Mouse (Mus musculus) cerebral cortex, adult 2 months (tissue): ENCODE data around the gene Bpifb4.

Experiments used
- WGBS: fragments of 180-500 bp; shearing (Covaris S2); methylation state at CpG from one replicate; pipeline ENCODE4 v1.1.7; 2018; 5-methylcytosine and 5-hydroxymethylcytosine counted together

Gene Bpifb4

GRCm38 (mm10) chr2:154005734-154006133, 67.7 kb downstream of the Bpifb4 start:
- 90% methylated on average over 4 of the region's 4 CpGs for WGBS

DNA sequence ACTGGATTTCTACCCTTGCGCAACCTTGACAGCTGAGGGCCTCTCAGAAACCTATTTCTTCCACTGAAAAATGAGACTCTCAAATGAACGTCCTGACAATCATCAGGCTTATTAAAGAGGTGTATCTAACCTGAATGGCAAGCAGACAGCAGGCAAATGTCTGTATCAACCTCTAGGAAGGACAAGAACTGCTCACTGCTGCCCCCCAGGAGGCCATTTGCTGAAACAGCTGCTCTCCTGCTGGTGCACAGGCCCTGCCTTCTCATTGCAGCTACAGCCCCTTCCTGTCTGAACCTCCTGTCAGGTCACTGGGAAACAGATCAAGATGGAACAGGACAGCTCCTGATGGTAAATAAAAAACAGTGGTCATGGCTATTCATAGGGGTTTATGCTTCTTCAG, 68.3 kb downstream of the Bpifb4 start:
- WGBS, result 86% methylated on average over 2 of the region's 2 CpGs

GRCm38 (mm10) chr2:154007381-154007780, 69.4 kb downstream of the Bpifb4 start:
- WGBS, result 81% methylated on average over 1 of the region's 1 CpGs

DNA sequence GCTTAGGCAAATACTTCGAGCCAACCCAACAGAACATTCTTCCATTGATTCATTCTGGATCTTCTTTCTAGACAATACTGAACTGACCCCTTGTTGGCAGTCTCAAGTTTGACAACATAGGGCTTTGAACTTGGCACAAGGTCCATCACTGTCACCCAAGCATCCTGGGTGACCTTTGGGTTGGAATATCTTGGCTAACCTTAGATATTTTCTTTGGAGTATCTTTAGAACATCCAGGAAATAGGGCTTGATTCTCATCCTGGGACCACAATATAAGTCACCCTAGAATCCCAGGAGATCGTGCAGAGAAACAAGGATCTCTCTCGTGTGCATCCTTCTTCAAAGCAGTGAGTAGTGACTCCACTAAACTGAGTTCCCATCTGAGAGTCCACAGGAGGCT, 70.0 kb downstream of the Bpifb4 start, which contains the start of gene Bpifa2:
Gene Bpifa2 (plus strand): TSS at position 301 of the 400 bp plus-strand sequence.
- 86% methylated on average over 3 of the region's 3 CpGs for WGBS
